Mouse (Mus musculus) neural tube, embryonic 13.5 days (tissue): ENCODE data around the gene Cttn. TPM values are rescaled to one million over a fixed set of nuclear protein-coding genes. Genes with fewer than 3 reads are reported as not detected.

Experiments used
- ATAC-seq: fragments of 200-750 bp; cut with Nextera tagmentation; 2 replicates; pipeline ENCODE4 v1.8.0; 2017; ENCODE audit warnings: low read depth, mild to moderate bottlenecking, moderate TSS enrichment, moderate library complexity
- H3K27ac ChIP-seq: fragments of 300-500 bp; sonication (generic); replicated peaks from 2 replicates; pipeline ENCODE4 v1.5.1; 2015; ENCODE audit warnings: moderate library complexity, mild to moderate bottlenecking, inconsistent platforms
- H3K27me3 ChIP-seq: fragments of 300-500 bp; sonication (generic); 2 replicates; pipeline ENCODE4 v1.6.1; 2015; ENCODE audit warnings: mild to moderate bottlenecking, inconsistent platforms
- H3K36me3 ChIP-seq: fragments of 300-500 bp; sonication (generic); 2 replicates; pipeline ENCODE4 v1.6.1; 2015; ENCODE audit warnings: mild to moderate bottlenecking, inconsistent platforms
- H3K4me1 ChIP-seq: fragments of 300-500 bp; sonication (generic); replicated peaks from 2 replicates; pipeline ENCODE4 v1.6.1; 2015; ENCODE audit warnings: inconsistent platforms
- H3K4me2 ChIP-seq: fragments of 300-500 bp; sonication (generic); 2 replicates; pipeline ENCODE4 v1.6.1; 2015; ENCODE audit warnings: inconsistent platforms, mild to moderate bottlenecking, moderate library complexity
- H3K4me3 ChIP-seq: fragments of 300-500 bp; sonication (generic); 2 replicates; pipeline ENCODE4 v1.5.1; 2015; ENCODE audit warnings: mild to moderate bottlenecking, inconsistent platforms
- H3K9ac ChIP-seq: fragments of 300-500 bp; sonication (generic); 2 replicates; pipeline ENCODE4 v1.6.1; 2015; ENCODE audit warnings: moderate library complexity, mild to moderate bottlenecking, inconsistent platforms
- H3K9me3 ChIP-seq: fragments of 300-500 bp; sonication (generic); 2 replicates; pipeline ENCODE4 v1.6.1; 2016; ENCODE audit warnings: inconsistent platforms
- WGBS: fragments of 180-500 bp; shearing (Covaris S2); methylation state at CpG from one replicate; pipeline ENCODE4 v1.1.7; 2015; 5-methylcytosine and 5-hydroxymethylcytosine counted together
- polyA plus RNA-seq: library from polyadenylated mRNA; unstranded; fragments of >200 nt; fragmentation: Nextera tagmentation; extraction: Ambion mirVana; gene quantifications from 2 replicates; pipeline ENCODE4 v1.2.1, GENCODE M21; 2015

The Cttn gene
- polyA plus RNA-seq, 1 experiment from 2014 or later: 158 TPM

DNA sequence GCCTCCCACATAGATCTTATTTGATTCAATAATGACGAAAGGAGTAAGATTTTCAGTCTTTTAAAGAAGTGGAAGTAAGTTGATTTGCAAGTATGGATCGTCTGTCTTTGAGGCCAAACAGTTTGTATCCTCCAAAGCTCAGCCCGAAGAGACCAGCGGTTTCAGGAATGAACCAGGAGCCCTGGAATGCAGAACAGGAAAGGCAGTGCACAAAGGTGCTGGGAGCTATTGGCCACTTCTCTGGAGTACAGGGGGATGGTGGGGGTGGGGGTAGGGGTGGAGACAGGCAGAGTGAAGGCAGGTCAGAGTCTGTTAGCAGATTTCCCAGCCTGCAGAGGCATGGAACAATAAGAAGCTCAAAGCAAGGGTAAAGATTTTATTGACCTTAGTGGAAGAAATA is 2.7 kb upstream of the Cttn start:
- no peak overlapping the region for H3K27ac ChIP-seq
- no peaks in the 10 kb centered on the region for H3K9me3 ChIP-seq
- no peak overlapping the region for H3K9ac ChIP-seq
- H3K27me3 ChIP-seq: no peaks in the 10 kb centered on the region
- no peak overlapping the region for H3K4me2 ChIP-seq
- peaks cover 25% of the 10 kb centered on the region for H3K36me3 ChIP-seq
- H3K4me3 ChIP-seq: no peak overlapping the region
- 76% methylated on average over 4 of the region's 4 CpGs for WGBS
- peaks cover 21% of the 10 kb centered on the region for H3K4me1 ChIP-seq
- ATAC-seq: no peak

DNA sequence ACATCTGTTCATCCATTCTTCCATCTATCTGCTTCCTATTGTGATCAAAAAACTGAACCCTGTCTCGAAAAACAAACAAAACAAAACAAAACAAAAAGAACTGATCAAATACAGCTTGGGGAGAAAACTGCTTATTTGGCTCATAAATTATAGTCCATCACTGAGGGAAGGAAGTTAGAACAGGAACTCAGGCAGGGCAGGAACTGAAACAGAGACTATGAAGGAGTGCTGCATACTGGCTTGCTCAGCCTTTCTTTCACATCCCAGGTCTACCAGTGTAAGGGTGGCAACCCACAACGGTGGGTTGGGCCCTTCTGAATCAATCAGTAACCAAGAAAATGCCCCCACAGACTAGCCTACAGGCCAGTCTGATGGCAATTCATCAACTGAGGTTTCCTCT is 294 bp upstream of the Cttn start:
- Histone ChIP-seq H3K4me1 (peaks cover 25% of the 10 kb centered on the region), H3K9me3 (no peaks in the 10 kb centered on the region), H3K27me3 (no peaks in the 10 kb centered on the region), H3K9ac (peak overlapping the region; percentile 99), H3K4me3 (peak overlapping the region; percentile 93), H3K4me2 (peak overlapping the region; percentile 95), H3K27ac (peak overlapping the region; percentile 88), H3K36me3 (peaks cover 7% of the 10 kb centered on the region)
- ATAC-seq: no peak
- WGBS: 82% methylated on average over 2 of the region's 2 CpGs

DNA sequence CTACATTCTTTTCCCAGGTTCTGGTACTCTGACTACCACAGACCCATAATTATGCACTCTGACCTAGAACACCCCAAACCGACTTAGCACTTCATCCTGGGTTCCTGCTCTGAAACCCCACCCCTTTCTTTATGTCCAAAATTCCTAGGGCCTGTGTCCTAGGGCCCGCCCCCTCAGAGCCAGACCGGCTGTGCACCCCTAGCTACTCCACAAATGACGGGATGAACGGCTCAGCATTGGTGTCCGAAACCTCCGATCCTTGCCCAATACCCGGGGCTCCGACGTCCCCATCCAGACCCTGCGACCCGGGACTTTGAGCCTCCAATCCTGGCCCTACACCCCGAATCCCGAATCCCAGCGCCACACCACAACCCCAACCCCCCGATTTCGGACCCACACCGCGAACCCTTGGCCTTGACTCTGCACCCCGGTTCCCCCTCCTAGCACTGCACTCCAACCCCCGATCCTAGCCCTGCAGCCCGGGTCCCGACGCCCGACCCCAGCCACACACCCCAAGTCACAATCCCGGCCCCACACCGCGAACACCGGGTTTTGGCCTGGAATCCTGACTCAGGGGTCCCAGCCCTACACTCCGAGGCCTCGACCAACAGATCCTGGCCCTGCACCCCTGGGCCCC is 783 bp downstream of the Cttn start:
- Histone ChIP-seq H3K9ac (peak overlapping the region; percentile 99), H3K9me3 (no peaks in the 10 kb centered on the region), H3K27me3 (no peaks in the 10 kb centered on the region), H3K4me3 (peak overlapping the region; percentile 93), H3K4me1 (peaks cover 25% of the 10 kb centered on the region), H3K36me3 (peaks cover 10% of the 10 kb centered on the region), H3K27ac (peak overlapping the region; percentile 88), H3K4me2 (peak overlapping the region; percentile 95)
- WGBS: under 1% methylated on average over 31 of the region's 31 CpGs
- peak; percentile 51 for ATAC-seq

DNA sequence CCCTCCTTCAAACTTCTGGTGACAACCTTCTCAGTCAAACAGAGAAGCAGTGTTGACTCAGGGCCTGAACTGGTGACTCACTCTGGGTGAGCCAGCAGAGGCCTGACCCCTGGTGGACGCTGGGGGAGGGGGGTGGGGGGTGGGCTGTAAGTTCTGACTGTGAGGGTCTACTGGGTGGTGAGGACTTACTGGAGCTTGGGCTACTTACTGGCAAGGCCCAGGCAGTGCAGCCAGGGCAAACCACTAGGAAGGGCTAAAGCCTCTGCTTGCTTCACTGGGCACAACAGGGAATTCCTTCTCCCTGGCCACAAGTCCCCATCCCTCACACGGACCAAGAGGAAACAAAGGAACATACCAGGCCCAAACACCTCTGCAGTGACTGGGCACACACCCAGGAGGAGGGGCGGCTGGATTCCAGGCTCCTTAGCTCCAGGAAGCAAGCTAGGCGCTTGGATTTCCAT is 1.6 kb downstream of the Cttn start:
- WGBS: 29% methylated on average over 4 of the region's 4 CpGs
- Histone ChIP-seq H3K27ac (0 out of 2 replicates have a peak overlapping the region, but pooled peaks have one; percentile 88), H3K4me3 (peak overlapping the region; percentile 93), H3K36me3 (peaks cover 18% of the 10 kb centered on the region), H3K27me3 (no peaks in the 10 kb centered on the region), H3K4me1 (peaks cover 25% of the 10 kb centered on the region), H3K4me2 (peak overlapping the region; percentile 95), H3K9me3 (no peaks in the 10 kb centered on the region), H3K9ac (peak overlapping the region; percentile 99)
- no peak for ATAC-seq

DNA sequence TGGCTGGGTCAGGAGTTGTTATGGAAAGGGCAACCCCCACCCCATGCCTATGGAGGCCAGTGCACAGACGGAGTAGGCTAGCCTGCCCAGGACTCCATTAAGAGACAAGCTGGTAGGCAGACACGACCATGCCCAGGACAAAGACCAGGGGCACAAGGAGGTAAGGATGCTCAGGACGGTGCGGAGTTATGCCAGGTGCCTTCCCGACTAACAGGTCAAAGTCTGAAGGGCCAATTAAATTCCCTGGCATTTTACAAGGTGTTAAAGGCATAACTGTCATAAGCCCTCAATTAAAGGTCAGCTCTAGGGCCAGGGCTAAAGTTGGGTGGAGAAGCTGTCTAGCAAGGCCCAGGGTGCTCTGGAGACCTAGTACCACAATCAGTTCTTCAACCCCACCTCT is 2.1 kb downstream of the Cttn start:
- no peaks in the 10 kb centered on the region for H3K9me3 ChIP-seq
- H3K9ac ChIP-seq: peak overlapping the region; percentile 99; the same call in 1 of the 2 replicates
- peak overlapping the region; percentile 95 for H3K4me2 ChIP-seq
- H3K27me3 ChIP-seq: no peaks in the 10 kb centered on the region
- peaks cover 22% of the 10 kb centered on the region for H3K36me3 ChIP-seq
- no peak overlapping the region for H3K27ac ChIP-seq
- no peak for ATAC-seq
- peaks cover 25% of the 10 kb centered on the region for H3K4me1 ChIP-seq
- WGBS: 89% methylated on average over 5 of the region's 5 CpGs
- H3K4me3 ChIP-seq: no peak overlapping the region

DNA sequence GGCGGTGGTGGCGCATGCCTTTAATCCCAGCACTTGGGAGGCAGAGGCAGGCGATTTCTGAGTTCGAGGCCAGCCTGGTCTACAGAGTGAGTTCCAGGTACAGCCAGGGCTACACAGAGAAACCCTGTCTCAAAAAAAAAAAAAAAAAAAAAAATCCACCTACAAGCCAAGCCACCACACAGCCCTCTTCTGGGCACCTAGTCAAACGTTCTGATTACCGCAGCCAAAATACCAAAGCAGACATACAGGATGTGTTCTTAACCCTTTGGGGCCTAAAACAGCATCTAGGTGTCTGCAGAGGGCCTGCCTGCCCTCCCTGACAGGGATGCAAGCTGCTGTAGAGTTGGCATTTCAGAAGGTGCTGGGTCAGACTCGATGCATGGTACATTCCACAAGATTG is 8.2 kb downstream of the Cttn start:
- Histone ChIP-seq H3K4me1 (no peaks in the 10 kb centered on the region), H3K9ac (no peak overlapping the region), H3K9me3 (no peaks in the 10 kb centered on the region), H3K27me3 (no peaks in the 10 kb centered on the region), H3K4me3 (no peak overlapping the region), H3K36me3 (peaks cover 84% of the 10 kb centered on the region), H3K27ac (no peak overlapping the region), H3K4me2 (no peak overlapping the region)
- no peak for ATAC-seq
- WGBS: 95% methylated on average over 7 of the region's 7 CpGs

DNA sequence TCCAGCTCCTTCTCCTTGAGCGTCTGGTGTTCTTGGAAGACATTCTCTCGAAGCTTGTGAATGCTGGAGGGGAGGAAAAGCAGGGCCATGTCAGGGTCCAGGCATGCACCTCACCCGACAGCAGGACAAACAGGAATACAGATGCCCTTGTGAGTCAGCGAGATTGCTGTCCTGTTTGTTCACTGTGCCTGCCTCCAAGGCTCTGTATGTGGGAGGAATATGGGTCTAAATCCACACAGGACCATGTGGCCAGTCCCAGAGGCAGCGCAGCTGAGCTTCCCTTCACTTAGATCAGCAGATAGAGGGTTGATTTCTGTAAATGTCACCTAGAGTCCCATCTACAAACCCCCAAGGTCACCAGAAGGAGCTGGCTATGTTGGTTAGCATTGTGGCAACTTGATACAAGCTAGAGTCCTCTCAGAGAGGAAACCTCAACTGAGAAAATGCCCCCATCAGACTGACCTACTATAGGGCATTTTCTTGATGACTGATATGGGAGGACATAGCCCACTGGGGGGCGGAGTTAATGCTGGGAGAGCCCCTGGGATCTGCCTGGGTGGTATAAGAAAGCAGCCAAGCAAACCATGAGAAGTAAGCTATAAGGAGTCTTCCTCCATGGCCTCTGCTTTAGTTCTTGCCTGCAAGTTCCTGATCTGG is 9.4 kb downstream of the Cttn start:
- H3K9me3 ChIP-seq: no peaks in the 10 kb centered on the region
- H3K36me3 ChIP-seq: peaks cover 96% of the 10 kb centered on the region
- 98% methylated on average over 6 of the region's 6 CpGs for WGBS
- H3K4me2 ChIP-seq: no peak overlapping the region
- no peaks in the 10 kb centered on the region for H3K27me3 ChIP-seq
- ATAC-seq: no peak
- no peaks in the 10 kb centered on the region for H3K4me1 ChIP-seq
- H3K4me3 ChIP-seq: no peak overlapping the region
- no peak overlapping the region for H3K9ac ChIP-seq
- H3K27ac ChIP-seq: no peak overlapping the region

DNA sequence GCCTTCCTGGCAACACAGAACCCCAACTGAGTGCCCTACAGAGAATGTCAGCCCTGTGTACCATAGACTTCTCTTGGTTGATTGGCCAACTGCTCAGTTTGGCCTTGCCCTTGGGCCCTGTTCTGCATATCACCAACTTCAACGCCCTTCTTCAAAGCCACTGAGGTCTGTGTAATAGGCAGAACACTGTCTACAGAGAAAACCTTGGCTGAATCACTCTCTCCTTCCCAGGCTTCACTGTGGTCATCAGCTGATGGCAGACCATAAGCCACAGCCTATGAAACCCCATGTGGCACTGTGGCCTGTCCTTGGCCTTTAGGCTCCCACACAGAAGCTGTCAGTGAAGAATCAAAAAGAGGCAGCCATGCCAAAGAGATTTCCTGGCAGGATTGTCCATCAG is 11.9 kb downstream of the Cttn start:
- Histone ChIP-seq H3K9me3 (no peaks in the 10 kb centered on the region), H3K9ac (no peak overlapping the region), H3K4me1 (no peaks in the 10 kb centered on the region), H3K27me3 (no peaks in the 10 kb centered on the region), H3K4me2 (no peak overlapping the region), H3K4me3 (no peak overlapping the region), H3K36me3 (peaks cover 100% of the 10 kb centered on the region), H3K27ac (no peak overlapping the region)
- 89% methylated on average over 1 of the region's 1 CpGs for WGBS
- no peak for ATAC-seq

DNA sequence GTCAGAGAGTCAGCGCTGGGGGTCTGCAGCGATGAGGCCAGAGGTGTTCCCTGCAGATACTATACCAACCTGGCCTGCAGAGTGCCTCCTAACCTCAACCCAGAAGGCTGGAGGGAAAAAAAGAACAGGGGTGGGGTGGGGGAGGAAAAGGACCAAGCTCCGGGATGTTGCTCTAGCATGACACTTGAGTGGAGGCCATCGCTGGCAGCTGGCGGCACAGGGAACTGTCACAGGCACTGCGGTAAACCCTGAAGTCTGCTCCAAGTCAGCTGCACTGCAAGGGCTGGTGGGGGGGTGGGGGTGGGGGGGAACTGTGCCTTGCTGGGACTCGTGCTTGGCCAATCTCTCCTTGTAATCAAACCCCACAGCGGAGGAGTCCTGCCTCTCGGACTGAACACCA is 20.1 kb downstream of the Cttn start:
- Histone ChIP-seq H3K27me3 (no peaks in the 10 kb centered on the region), H3K4me2 (no peak overlapping the region), H3K4me1 (peaks cover 5% of the 10 kb centered on the region), H3K4me3 (no peak overlapping the region), H3K9me3 (no peaks in the 10 kb centered on the region), H3K36me3 (peaks cover 100% of the 10 kb centered on the region), H3K9ac (no peak overlapping the region), H3K27ac (no peak overlapping the region)
- no peak for ATAC-seq
- 97% methylated on average over 9 of the region's 9 CpGs for WGBS

DNA sequence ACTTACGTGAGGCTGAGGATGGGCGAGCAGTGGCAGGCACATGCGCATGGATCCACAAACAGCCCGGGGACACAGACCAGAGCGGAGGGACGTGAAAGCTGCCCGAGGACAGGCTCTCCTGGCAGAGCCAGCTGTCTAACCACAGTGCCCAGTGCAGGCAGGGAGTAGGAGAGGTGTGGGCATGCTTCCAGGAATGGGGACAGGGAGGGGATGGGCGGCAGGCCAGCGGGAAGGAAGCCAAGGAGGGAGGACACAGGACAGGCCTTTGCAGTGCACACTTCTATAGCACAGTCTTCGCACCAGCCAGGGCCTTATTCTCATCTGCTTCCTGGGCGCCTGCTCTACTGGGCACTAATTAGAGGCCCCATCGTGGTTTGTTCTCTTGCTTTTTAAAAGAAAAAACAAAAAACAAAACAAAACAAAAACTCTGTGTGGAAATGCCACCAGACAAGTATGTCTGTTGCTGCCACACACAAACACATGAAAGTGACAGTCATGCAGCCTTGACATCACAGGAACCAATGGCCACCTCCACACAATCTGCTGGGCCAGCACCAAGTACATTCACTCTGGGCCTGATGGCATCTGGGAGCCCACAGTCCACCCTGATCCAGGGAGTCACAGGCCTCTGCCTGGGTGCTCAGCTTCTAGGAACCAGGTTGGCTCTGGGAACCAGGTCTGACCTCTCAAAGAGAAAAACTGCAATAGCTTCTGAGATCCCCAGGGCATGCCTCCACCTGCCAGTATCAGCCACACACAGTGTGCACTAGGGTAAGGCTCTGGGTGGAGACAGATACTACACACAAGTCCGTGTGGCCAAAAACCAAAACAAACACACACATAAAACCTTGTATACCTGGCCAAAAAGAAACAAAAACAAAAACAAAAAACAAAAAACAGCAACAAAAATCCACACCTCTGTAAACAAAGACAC is 20.9 kb downstream of the Cttn start:
- H3K4me1 ChIP-seq: peaks cover 5% of the 10 kb centered on the region
- H3K36me3 ChIP-seq: peaks cover 100% of the 10 kb centered on the region
- H3K9ac ChIP-seq: no peak overlapping the region
- 82% methylated on average over 13 of the region's 13 CpGs for WGBS
- H3K27me3 ChIP-seq: no peaks in the 10 kb centered on the region
- peak; percentile 90 for ATAC-seq
- no peak overlapping the region for H3K4me3 ChIP-seq
- H3K27ac ChIP-seq: peak overlapping the region; percentile 28; the same call in 1 of the 2 replicates
- H3K9me3 ChIP-seq: no peaks in the 10 kb centered on the region
- no peak overlapping the region for H3K4me2 ChIP-seq

DNA sequence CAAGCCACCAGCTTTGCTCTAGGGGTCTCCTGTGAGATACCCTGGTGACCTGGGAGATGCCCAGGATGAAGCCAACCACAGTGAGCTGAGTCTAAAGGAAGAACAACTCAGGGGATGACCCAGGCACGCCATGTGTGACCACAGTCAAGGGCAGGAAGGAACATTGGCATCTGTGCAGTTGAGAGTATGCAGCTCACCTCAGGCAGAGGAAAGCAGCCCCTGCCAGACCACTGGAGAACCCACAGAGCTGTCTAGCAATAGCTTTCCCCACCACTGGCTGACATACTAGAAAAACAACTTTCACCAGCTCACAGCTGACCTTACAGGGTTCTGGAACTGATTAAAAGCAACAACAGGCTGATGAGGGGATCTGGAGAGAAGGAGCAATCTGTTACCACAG is 22.6 kb downstream of the Cttn start:
- 92% methylated on average over 1 of the region's 1 CpGs for WGBS

DNA sequence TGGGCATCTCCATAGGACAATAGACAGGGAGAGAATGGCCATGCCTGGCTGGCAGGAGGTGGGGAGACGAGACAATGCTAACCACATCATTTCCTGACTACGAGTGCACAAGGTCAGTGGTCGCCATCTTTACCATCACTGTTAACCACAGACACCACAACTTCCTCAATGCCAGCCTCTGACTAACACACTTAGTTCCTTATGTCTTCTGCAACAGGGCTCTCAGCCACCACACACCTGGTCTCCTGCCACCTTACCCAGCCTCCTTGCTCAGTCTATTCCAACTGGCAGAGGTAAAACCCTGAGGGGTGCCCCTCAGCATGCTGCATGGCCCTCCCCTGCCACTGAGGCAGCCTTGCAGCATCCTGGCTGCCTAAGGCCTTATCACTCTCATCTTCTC is 23.7 kb downstream of the Cttn start:
- Histone ChIP-seq H3K4me3 (no peak overlapping the region), H3K27ac (no peak overlapping the region), H3K9me3 (no peaks in the 10 kb centered on the region), H3K4me2 (no peak overlapping the region), H3K27me3 (no peaks in the 10 kb centered on the region), H3K9ac (no peak overlapping the region), H3K36me3 (peaks cover 99% of the 10 kb centered on the region), H3K4me1 (peaks cover 5% of the 10 kb centered on the region)
- 81% methylated on average over 3 of the region's 3 CpGs for WGBS
- ATAC-seq: no peak

More for the DNA sequence above, 22.6 kb downstream of the Cttn start:
- Histone ChIP-seq H3K4me2 (no peak overlapping the region), H3K4me1 (peaks cover 5% of the 10 kb centered on the region), H3K9ac (no peak overlapping the region), H3K27ac (no peak overlapping the region), H3K27me3 (no peaks in the 10 kb centered on the region), H3K36me3 (peaks cover 99% of the 10 kb centered on the region), H3K4me3 (no peak overlapping the region), H3K9me3 (no peaks in the 10 kb centered on the region)
- no peak for ATAC-seq
